Mouse (Mus musculus): ENCODE measurements around the gene Abcc2. TPM values are rescaled to one million over a fixed set of nuclear protein-coding genes. Genes with fewer than 3 reads are reported as not detected.

Gene Abcc2
- 7.4 and 7.9 TPM in 2 replicates for polyA plus RNA-seq (2015; fragmentation: Nextera tagmentation; extraction: Ambion mirVana)

DNA sequence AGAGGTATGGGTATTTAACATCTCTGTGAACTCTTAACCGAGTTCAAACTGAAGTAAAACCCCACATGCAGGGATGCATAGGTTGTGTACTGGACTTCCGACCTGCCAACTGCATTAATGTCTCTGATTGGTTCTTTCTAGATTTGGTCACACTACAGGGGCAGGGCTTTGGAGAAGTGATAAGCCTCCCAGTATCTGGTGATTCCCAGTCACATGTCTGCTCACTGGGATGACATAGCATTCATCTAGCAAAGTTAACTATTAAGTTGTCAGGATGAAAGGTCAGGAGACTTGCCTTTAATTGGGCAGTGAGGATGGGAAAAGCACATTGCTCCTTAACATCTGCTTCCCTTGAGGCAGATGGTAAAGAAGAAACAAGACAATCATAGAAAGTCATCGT lies at the start of gene Abcc2:
TSS of gene Abcc2 (plus strand) at position 213 of the 400 bp plus-strand sequence.
- no peaks in the 10 kb centered on the region for H3K9me3 ChIP-seq (replicated peaks; ENCODE audit: low read length)
- peak; percentile 49; the same call in 1 of the 2 replicates for ATAC-seq (replicated peaks; ENCODE audit: low FRiP score, low read depth)
- no peaks in the 10 kb centered on the region for H3K36me3 ChIP-seq (ENCODE audit: insufficient read depth, low read length)
- no peak within 1 kb of the TSS for H3K9ac ChIP-seq (ENCODE audit: low read depth, low read length)
- WGBS, result 76% methylated on average over 3 of the region's 3 CpGs
- no peak within 1 kb of the TSS for H3K4me3 ChIP-seq (replicated peaks; ENCODE audit: low read depth, low read length)
- H3K27ac ChIP-seq, result no peak within 1 kb of the TSS
- no peaks in the 10 kb centered on the region for H3K4me1 ChIP-seq (replicated peaks; ENCODE audit: insufficient read depth, low read length)
- no peak within 1 kb of the TSS for H3K4me2 ChIP-seq (ENCODE audit: low read length)
- no peak for TF ChIP-seq CTCF (IDR thresholded peaks at IDR 0.05; ENCODE audit: low read depth)
- DNase-seq (ENCODE audit: low spot score), result no peak
- no peaks in the 10 kb centered on the region for H3K27me3 ChIP-seq (ENCODE audit: insufficient read depth, low read length)

DNA sequence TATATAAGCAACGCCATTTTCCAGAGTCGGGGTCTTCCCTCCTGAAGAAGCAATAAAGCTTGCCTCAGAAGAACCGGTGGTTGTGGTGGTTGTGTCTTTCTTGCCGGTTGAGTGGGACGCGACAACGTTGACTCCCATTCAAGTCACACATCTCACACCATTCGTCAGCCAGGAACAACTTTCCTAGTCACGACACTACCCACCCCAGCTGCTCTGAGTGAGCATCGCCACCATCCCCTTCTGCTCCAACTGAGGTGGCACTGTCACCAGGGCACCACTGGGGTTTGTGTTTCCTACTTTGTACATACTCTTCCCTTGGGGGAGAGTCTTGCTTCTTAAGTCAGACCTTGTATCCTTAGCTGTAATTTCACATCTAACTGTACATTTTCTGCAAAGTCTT lies 43.6 kb upstream of the Abcc2 start:
- WGBS, result 95% methylated on average over 10 of the region's 10 CpGs
- Histone ChIP-seq H3K4me1 (replicated peaks; ENCODE audit: insufficient read depth, low read length) (no peaks in the 10 kb centered on the region), H3K4me2 (ENCODE audit: low read length) (no peak overlapping the region), H3K27ac (no peak overlapping the region), H3K4me3 (replicated peaks; ENCODE audit: low read depth, low read length) (no peak overlapping the region), H3K9me3 (replicated peaks; ENCODE audit: low read length) (no peaks in the 10 kb centered on the region), H3K27me3 (ENCODE audit: insufficient read depth, low read length) (no peaks in the 10 kb centered on the region), H3K36me3 (ENCODE audit: insufficient read depth, low read length) (peaks cover 49% of the 10 kb centered on the region), H3K9ac (ENCODE audit: low read depth, low read length) (no peak overlapping the region)
- no peak for ATAC-seq (replicated peaks; ENCODE audit: low FRiP score, low read depth)
- no peak for DNase-seq (ENCODE audit: low spot score)
- TF ChIP-seq CTCF (IDR thresholded peaks at IDR 0.05; ENCODE audit: low read depth), result no peak

GRCm38 (mm10) chr19:43743401-43743800 lies 38.6 kb upstream of the Abcc2 start:
- WGBS, result 94% methylated on average over 7 of the region's 7 CpGs
- Histone ChIP-seq H3K4me2 (ENCODE audit: low read length) (no peak overlapping the region), H3K36me3 (ENCODE audit: insufficient read depth, low read length) (peaks cover 43% of the 10 kb centered on the region), H3K4me3 (replicated peaks; ENCODE audit: low read depth, low read length) (no peak overlapping the region), H3K9me3 (replicated peaks; ENCODE audit: low read length) (no peaks in the 10 kb centered on the region), H3K4me1 (replicated peaks; ENCODE audit: insufficient read depth, low read length) (no peaks in the 10 kb centered on the region), H3K9ac (ENCODE audit: low read depth, low read length) (no peak overlapping the region), H3K27me3 (ENCODE audit: insufficient read depth, low read length) (no peaks in the 10 kb centered on the region), H3K27ac (no peak overlapping the region)
- no peak for TF ChIP-seq CTCF (IDR thresholded peaks at IDR 0.05; ENCODE audit: low read depth)
- DNase-seq (ENCODE audit: low spot score) (no peak), ATAC-seq (replicated peaks; ENCODE audit: low FRiP score, low read depth) (no peak)

DNA sequence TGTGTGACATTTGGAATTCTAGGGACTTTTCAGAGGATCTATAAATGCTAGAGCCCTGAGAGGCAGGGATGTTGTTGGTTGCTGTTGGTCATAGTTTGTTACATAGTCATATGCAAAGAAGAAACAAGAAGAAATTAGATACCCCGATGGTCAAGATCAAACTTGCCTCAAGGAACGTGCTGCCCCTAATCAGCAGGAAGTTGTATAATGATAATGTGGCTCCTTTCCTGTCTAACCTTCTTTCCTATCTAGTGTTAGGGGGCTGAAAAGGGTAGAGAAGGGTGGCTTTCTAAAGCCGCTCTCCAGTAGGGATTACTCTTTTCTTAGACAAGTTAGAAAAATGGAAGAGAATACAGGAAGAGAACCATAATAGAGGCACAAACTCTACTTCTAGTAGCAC lies 36.3 kb upstream of the Abcc2 start:
- Histone ChIP-seq H3K27me3 (ENCODE audit: insufficient read depth, low read length) (no peaks in the 10 kb centered on the region), H3K9me3 (replicated peaks; ENCODE audit: low read length) (no peaks in the 10 kb centered on the region), H3K4me1 (replicated peaks; ENCODE audit: insufficient read depth, low read length) (no peaks in the 10 kb centered on the region), H3K9ac (ENCODE audit: low read depth, low read length) (no peak overlapping the region), H3K4me2 (ENCODE audit: low read length) (no peak overlapping the region), H3K36me3 (ENCODE audit: insufficient read depth, low read length) (peaks cover 38% of the 10 kb centered on the region), H3K4me3 (replicated peaks; ENCODE audit: low read depth, low read length) (no peak overlapping the region), H3K27ac (no peak overlapping the region)
- no peak for TF ChIP-seq CTCF (IDR thresholded peaks at IDR 0.05; ENCODE audit: low read depth)
- WGBS, result 88% methylated on average over 3 of the region's 3 CpGs
- DNase-seq (ENCODE audit: low spot score) (no peak), ATAC-seq (replicated peaks; ENCODE audit: low FRiP score, low read depth) (no peak)

- H3K4me3 ChIP-seq (replicated peaks; ENCODE audit: low read depth, low read length), result no peak overlapping the region
- no peak overlapping the region for H3K9ac ChIP-seq (ENCODE audit: low read depth, low read length)
- no peak for DNase-seq (ENCODE audit: low spot score)
- no peaks in the 10 kb centered on the region for H3K9me3 ChIP-seq (replicated peaks; ENCODE audit: low read length)
- H3K4me1 ChIP-seq (replicated peaks; ENCODE audit: insufficient read depth, low read length), result no peaks in the 10 kb centered on the region
- H3K4me2 ChIP-seq (ENCODE audit: low read length), result no peak overlapping the region
- TF ChIP-seq CTCF (IDR thresholded peaks at IDR 0.05; ENCODE audit: low read depth), result no peak
- ATAC-seq (replicated peaks; ENCODE audit: low FRiP score, low read depth), result no peak
- no peaks in the 10 kb centered on the region for H3K27me3 ChIP-seq (ENCODE audit: insufficient read depth, low read length)
- H3K36me3 ChIP-seq (ENCODE audit: insufficient read depth, low read length), result peaks cover 27% of the 10 kb centered on the region
- WGBS, result 77% methylated on average over 4 of the region's 4 CpGs
- H3K27ac ChIP-seq, result no peak overlapping the region
Measured at GRCm38 (mm10) chr19:43747877-43748276, 34.1 kb upstream of the Abcc2 start.

DNA sequence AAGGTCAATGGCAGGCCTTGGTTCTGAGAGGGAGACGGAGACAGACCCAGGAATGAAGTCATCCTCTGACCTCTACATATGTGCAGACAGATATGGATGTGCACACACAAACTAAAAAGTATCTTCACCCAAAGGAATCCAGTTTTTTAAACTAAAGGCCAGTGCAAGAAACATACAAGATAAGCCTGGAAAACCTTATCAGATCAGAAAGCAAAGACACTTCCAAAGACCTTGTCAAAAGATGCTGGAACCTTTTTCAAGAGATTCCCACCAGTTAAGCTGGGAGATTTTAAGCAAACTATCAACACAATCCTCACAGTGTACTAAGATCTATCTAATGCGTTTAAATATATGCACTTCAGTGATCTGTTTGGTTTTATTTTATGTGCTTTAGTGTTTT lies 32.0 kb upstream of the Abcc2 start:
- H3K4me2 ChIP-seq (ENCODE audit: low read length), result no peak overlapping the region
- TF ChIP-seq CTCF (IDR thresholded peaks at IDR 0.05; ENCODE audit: low read depth), result no peak
- no peak overlapping the region for H3K9ac ChIP-seq (ENCODE audit: low read depth, low read length)
- peaks cover 27% of the 10 kb centered on the region for H3K36me3 ChIP-seq (ENCODE audit: insufficient read depth, low read length)
- H3K4me3 ChIP-seq (replicated peaks; ENCODE audit: low read depth, low read length), result no peak overlapping the region
- H3K4me1 ChIP-seq (replicated peaks; ENCODE audit: insufficient read depth, low read length), result no peaks in the 10 kb centered on the region
- no peaks in the 10 kb centered on the region for H3K9me3 ChIP-seq (replicated peaks; ENCODE audit: low read length)
- H3K27ac ChIP-seq, result no peak overlapping the region
- ATAC-seq (replicated peaks; ENCODE audit: low FRiP score, low read depth) (no peak), DNase-seq (ENCODE audit: low spot score) (no peak)
- H3K27me3 ChIP-seq (ENCODE audit: insufficient read depth, low read length), result no peaks in the 10 kb centered on the region
- WGBS, result 97% methylated on average over 2 of the region's 2 CpGs
